Mouse (Mus musculus) lung, postnatal 0 days (tissue): ENCODE measurements around the gene Zbtb7b. TPM values are rescaled to one million over a fixed set of nuclear protein-coding genes. Genes with fewer than 3 reads are reported as not detected.
A peak's percentile ranks its signal among the peaks of the same experiment; 100 is the strongest.

ENCODE experiments used
- ATAC-seq: fragments of 200-750 bp; cut with Nextera tagmentation; 2 replicates; pipeline ENCODE4 v1.8.0; 2017; ENCODE audit warnings: moderate library complexity
- DNase-seq: peaks from one replicate; pipeline ENCODE4 v3.0.0-alpha.2; 2016; ENCODE audit warnings: low spot score
- H3K27ac ChIP-seq: fragments of 300-500 bp; sonication (generic); 2 replicates; pipeline ENCODE4 v1.5.1; 2014; ENCODE audit warnings: antibody characterized with exemption, mild to moderate bottlenecking, low read length, mixed read lengths
- H3K27me3 ChIP-seq: fragments of 300-500 bp; sonication (generic); replicated peaks from 2 replicates; pipeline ENCODE4 v1.6.1; 2014; ENCODE audit warnings: low read length, mixed read lengths; ENCODE audit not compliant: insufficient read depth
- H3K36me3 ChIP-seq: fragments of 300-500 bp; sonication (generic); 2 replicates; pipeline ENCODE4 v1.6.1; 2014; ENCODE audit warnings: low read length, mixed read lengths; ENCODE audit not compliant: insufficient read depth
- H3K4me1 ChIP-seq: fragments of 300-500 bp; sonication (generic); 2 replicates; pipeline ENCODE4 v1.6.1; 2014; ENCODE audit warnings: antibody characterized with exemption, low read depth, low read length, mixed read lengths; ENCODE audit not compliant: insufficient read depth
- H3K4me2 ChIP-seq: fragments of 300-500 bp; sonication (generic); replicated peaks from 2 replicates; pipeline ENCODE4 v1.6.1; 2014; ENCODE audit warnings: low read depth, mild to moderate bottlenecking, low read length, moderate library complexity, mixed read lengths
- H3K4me3 ChIP-seq: fragments of 300-500 bp; sonication (generic); 2 replicates; pipeline ENCODE4 v1.5.1; 2014; ENCODE audit warnings: low read depth, low read length
- H3K9ac ChIP-seq: fragments of 300-500 bp; sonication (generic); replicated peaks from 2 replicates; pipeline ENCODE4 v1.6.1; 2014; ENCODE audit warnings: low read depth, mild to moderate bottlenecking
- H3K9me3 ChIP-seq: fragments of 300-500 bp; sonication (generic); 2 replicates; pipeline ENCODE4 v1.6.1; 2016; ENCODE audit warnings: low read length, mixed read lengths
- CTCF ChIP-seq: IDR thresholded peaks from 2 replicates; pipeline ENCODE4 v1.5.1; 2016; ENCODE audit warnings: antibody characterized with exemption, mild to moderate bottlenecking
- EP300 ChIP-seq: IDR thresholded peaks from 2 replicates; pipeline ENCODE4 v1.6.1; 2016; ENCODE audit warnings: antibody characterized with exemption, mild to moderate bottlenecking, control low read depth
- WGBS: fragments of 180-500 bp; shearing (Covaris S2); extraction: QIAGEN DNeasy Blood & Tissue Kit; methylation state at CpG from one replicate; pipeline ENCODE4 v1.1.7; 2014; 5-methylcytosine and 5-hydroxymethylcytosine counted together
- polyA plus RNA-seq: library from polyadenylated mRNA; unstranded; fragments of >200 nt; fragmentation: Nextera tagmentation; extraction: Ambion mirVana; gene quantifications from 2 replicates; pipeline ENCODE4 v1.2.1, GENCODE M21; 2015

Gene Zbtb7b
- polyA plus RNA-seq, 1 experiment from 2014 or later = 7.3 TPM

DNA sequence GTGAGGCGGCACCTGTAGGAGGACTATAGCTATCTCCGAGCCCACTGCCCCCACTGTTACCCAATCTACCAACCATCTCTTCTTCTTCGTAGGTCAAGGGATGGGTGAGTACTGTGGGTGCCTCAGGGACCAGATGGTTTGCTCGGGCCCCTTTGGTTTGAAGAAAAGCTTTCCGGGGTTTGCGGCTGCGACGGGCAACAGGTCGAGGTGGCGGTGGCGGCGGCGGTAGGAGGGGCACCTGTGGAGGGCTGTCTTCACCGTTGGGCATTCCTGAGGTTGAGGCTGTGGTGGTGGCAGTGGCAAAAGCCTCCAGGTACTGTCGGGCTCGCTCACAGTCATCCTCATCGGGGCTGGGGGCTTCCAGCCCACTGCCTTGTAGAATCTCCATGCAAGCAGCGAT, 13.9 kb downstream of the Zbtb7b start:
- no peak overlapping the region for H3K4me3 ChIP-seq
- DNase-seq (no peak), ATAC-seq (no peak)
- H3K36me3 ChIP-seq = peaks cover 8% of the 10 kb centered on the region; the same call in 1 of the 2 replicates
- H3K27ac ChIP-seq = no peak overlapping the region
- H3K9ac ChIP-seq = no peak overlapping the region
- no peak overlapping the region for H3K4me2 ChIP-seq
- H3K4me1 ChIP-seq = peaks cover 9% of the 10 kb centered on the region; the same call in 1 of the 2 replicates
- TF ChIP-seq CTCF = no peak
- no peak for TF ChIP-seq EP300
- no peaks in the 10 kb centered on the region for H3K27me3 ChIP-seq
- no peaks in the 10 kb centered on the region for H3K9me3 ChIP-seq
- WGBS = 93% methylated on average over 18 of the region's 18 CpGs

DNA sequence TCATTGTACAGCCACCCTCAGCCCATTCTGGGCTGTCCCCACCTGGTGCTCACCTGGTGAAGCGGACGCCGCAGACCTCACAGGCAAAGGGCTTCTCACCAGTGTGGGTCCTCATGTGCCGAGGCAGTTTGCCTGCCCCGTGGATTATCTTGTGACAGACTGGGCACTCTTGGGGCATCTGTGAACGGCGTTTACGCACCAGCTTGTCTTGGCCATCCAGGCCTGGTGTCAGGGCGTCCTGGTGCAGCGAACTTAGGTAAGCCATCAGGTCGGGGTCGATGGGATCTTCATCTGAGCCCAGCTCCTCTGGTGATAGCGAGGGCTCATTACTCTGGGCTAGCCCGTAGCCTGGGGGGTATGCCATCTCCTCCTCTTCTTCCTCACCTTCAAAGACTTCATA, 14.3 kb downstream of the Zbtb7b start:
- Histone ChIP-seq H3K27me3 (no peaks in the 10 kb centered on the region), H3K9me3 (no peaks in the 10 kb centered on the region), H3K36me3 (peaks cover 8% of the 10 kb centered on the region; the same call in 1 of the 2 replicates), H3K4me3 (no peak overlapping the region), H3K27ac (no peak overlapping the region), H3K9ac (no peak overlapping the region), H3K4me2 (no peak overlapping the region), H3K4me1 (peaks cover 9% of the 10 kb centered on the region; the same call in 1 of the 2 replicates)
- 92% methylated on average over 14 of the region's 14 CpGs for WGBS
- TF ChIP-seq CTCF (no peak), EP300 (no peak)
- ATAC-seq = no peak
- DNase-seq = no peak

DNA sequence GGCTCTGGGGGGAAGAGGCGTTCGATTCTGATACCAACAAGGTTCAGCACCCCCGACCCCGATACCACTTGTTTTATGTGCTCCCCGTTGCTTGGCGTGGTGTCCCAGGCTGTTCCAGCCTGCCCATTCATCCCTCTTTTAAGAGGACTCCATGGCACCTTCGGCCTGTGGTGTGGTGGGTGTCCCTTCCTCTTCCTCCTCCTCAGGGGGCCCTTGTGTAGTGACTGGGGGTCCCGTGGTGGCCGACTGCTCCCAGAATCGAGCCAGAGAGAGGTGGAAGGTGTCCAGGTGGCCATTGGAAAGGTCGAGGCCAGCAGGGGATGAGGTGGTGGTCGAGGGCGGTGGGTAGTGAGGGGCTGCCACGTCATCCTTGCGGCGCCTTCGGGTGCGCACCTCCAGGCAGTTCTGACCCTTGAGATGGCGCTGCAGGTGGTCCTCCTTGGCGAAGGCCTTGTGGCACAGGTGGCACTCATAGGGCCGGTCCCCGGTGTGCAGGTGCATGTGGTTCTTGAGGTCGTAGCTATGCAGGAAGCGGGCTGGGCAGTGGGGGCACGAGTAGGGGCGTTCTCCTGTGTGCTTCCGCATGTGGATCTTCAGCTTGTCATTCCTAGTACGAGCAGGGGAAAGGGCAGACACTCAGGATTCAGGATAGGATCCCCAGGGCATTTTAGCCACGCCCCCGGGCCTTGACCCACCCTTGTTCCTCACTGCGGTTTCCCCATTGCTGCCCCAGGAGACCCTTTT, 15.0 kb downstream of the Zbtb7b start:
- 81% methylated on average over 31 of the region's 31 CpGs for WGBS
- Histone ChIP-seq H3K27ac (no peak overlapping the region), H3K4me2 (no peak overlapping the region), H3K9me3 (no peaks in the 10 kb centered on the region), H3K36me3 (peaks cover 8% of the 10 kb centered on the region; the same call in 1 of the 2 replicates), H3K9ac (no peak overlapping the region), H3K4me3 (no peak overlapping the region), H3K27me3 (no peaks in the 10 kb centered on the region), H3K4me1 (peaks cover 9% of the 10 kb centered on the region; the same call in 1 of the 2 replicates)
- ATAC-seq (no peak), DNase-seq (no peak)
- TF ChIP-seq CTCF = no peak
- no peak for TF ChIP-seq EP300

DNA sequence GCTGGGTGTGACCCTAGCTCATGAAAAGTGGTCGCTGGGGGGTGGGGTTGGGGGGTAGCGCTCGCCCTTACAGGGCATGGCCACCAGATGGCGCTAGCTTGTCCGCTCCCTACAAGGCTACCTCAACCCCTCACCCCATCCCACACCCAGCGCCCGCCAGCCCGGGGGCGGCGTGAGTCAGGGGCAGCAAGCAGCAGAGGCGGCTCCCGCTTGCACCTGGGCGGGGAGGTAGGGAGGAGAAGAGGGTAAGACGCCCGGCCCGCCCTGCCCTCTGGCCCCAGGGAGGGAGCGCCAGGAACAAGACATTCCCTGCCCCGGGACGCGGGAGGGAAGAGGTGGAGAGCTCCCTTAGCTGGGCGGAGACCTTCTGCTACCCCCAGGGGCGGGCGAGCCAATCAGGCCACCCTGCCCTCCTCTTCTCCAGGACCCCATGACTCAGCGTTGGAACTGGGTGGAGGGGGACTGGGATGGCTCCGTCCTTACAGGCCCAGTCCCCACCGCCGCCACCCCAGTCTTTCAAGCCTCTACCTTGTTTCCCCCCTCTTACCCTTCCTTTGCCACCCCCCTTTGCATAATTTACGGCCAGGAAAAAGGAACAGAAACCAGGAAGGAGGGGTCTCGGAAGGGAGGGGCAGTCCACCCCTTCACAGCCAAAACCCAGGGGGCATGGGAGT, 16.0 kb downstream of the Zbtb7b start:
- DNase-seq (peak; percentile 93), ATAC-seq (peak; percentile 91)
- 3% methylated on average over 22 of the region's 29 CpGs for WGBS
- Histone ChIP-seq H3K9me3 (no peaks in the 10 kb centered on the region), H3K36me3 (peaks cover 8% of the 10 kb centered on the region; the same call in 1 of the 2 replicates), H3K4me1 (peaks cover 9% of the 10 kb centered on the region; the same call in 1 of the 2 replicates), H3K4me3 (peak overlapping the region; percentile 48), H3K27me3 (no peaks in the 10 kb centered on the region), H3K9ac (peak overlapping the region; percentile 19; the same call in 1 of the 2 replicates), H3K27ac (peak overlapping the region; percentile 57; the same call in 1 of the 2 replicates), H3K4me2 (peak overlapping the region; percentile 72)
- TF ChIP-seq CTCF = peak; percentile 91
- TF ChIP-seq EP300 = peak; percentile 73

DNA sequence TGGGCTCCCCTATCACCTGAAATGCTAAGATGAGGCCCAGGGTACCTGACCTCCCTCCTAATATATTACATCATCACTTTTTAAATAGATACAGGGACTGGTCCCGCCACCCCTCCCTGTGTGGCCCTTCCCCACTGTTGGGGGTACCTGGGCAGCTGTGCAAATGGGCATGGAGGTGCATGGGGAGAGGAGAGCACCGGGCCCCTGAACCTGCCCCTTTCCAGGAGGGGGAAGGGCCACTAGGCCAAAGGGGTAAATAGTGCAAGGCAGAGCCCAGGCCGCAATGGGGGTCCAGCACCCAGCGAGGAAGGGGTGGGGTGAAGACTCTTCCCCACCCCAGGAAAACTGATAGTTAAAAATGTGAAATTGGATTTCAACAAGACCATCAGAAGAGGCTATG, 16.7 kb downstream of the Zbtb7b start:
- H3K36me3 ChIP-seq = peaks cover 8% of the 10 kb centered on the region; the same call in 1 of the 2 replicates
- no peak for DNase-seq
- no peaks in the 10 kb centered on the region for H3K27me3 ChIP-seq
- WGBS = 67% methylated on average over 4 of the region's 4 CpGs
- no peaks in the 10 kb centered on the region for H3K9me3 ChIP-seq
- H3K4me3 ChIP-seq = peak overlapping the region; percentile 48; the same call in 1 of the 2 replicates
- TF ChIP-seq EP300 = no peak
- TF ChIP-seq CTCF = no peak
- no peak overlapping the region for H3K27ac ChIP-seq
- peaks cover 9% of the 10 kb centered on the region; the same call in 1 of the 2 replicates for H3K4me1 ChIP-seq
- peak overlapping the region; percentile 72 for H3K4me2 ChIP-seq
- H3K9ac ChIP-seq = no peak overlapping the region
- no peak for ATAC-seq

DNA sequence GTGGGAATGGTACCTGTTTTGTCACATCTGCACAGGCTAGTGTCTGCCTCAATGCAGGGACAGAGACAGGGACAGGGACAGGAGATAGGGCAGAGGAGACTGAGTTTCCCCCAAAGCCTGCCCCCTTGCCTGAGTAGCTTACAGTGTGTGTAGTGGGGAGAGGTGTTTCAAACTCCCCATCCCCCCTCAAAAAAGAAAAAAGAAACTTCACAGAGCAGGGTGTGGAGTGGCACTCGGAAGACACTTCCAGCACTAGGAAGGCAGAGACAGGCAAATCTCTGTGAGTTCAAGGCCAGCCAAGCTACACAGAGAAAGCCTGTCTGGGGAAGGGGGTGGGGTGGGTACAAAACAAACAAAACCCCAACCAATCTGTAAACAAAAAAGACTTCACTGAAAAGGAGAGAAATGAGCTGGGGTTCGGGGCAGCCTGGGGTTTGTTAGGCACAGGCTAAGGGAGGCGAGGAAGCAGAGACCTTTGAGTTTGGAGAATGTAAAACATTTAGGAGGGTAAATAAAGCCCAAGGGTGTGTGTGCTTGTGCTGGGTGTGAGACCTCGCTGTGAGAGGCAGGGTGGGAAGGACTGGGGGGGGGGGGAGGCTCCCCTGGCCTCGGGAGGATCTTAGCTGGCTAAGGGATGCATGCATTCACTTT, 20.9 kb downstream of the Zbtb7b start:
- Histone ChIP-seq H3K4me3 (no peak overlapping the region), H3K4me1 (peaks cover 7% of the 10 kb centered on the region; the same call in 1 of the 2 replicates), H3K27me3 (no peaks in the 10 kb centered on the region), H3K4me2 (no peak overlapping the region), H3K36me3 (no peaks in the 10 kb centered on the region), H3K9ac (no peak overlapping the region), H3K9me3 (no peaks in the 10 kb centered on the region), H3K27ac (no peak overlapping the region)
- TF ChIP-seq CTCF (no peak), EP300 (no peak)
- ATAC-seq = no peak
- no peak for DNase-seq
- WGBS = 23% methylated on average over 5 of the region's 5 CpGs
